Mouse (Mus musculus) liver, postnatal 0 days (tissue): ENCODE data around the gene Mybpc3. TPM values are rescaled to one million over a fixed set of nuclear protein-coding genes. Genes with fewer than 3 reads are reported as not detected.

Source experiments
- ATAC-seq: fragments of 200-750 bp; cut with Nextera tagmentation; 2 replicates; pipeline ENCODE4 v1.8.0; 2017; ENCODE audit warnings: mild to moderate bottlenecking, moderate library complexity
- DNase-seq: peaks from one replicate; pipeline ENCODE4 v3.0.0-alpha.2; 2016
- H3K27ac ChIP-seq: fragments of 300-500 bp; sonication (generic); 2 replicates; pipeline ENCODE4 v1.5.1; 2014; ENCODE audit warnings: antibody characterized with exemption, moderate library complexity, mild to moderate bottlenecking, low read depth
- H3K27me3 ChIP-seq: fragments of 300-500 bp; sonication (generic); 2 replicates; pipeline ENCODE4 v1.6.1; 2014; ENCODE audit warnings: low read length, control low read depth, mixed read lengths; ENCODE audit not compliant: insufficient read depth
- H3K36me3 ChIP-seq: fragments of 300-500 bp; sonication (generic); replicated peaks from 2 replicates; pipeline ENCODE4 v1.6.1; 2014; ENCODE audit warnings: mild to moderate bottlenecking, control low read depth, low read length, moderate library complexity, mixed read lengths; ENCODE audit not compliant: insufficient read depth
- H3K4me1 ChIP-seq: fragments of 300-500 bp; sonication (generic); 2 replicates; pipeline ENCODE4 v1.6.1; 2014; ENCODE audit warnings: antibody characterized with exemption, mild to moderate bottlenecking, control low read depth; ENCODE audit not compliant: insufficient read depth
- H3K4me2 ChIP-seq: fragments of 300-500 bp; sonication (generic); 2 replicates; pipeline ENCODE4 v1.6.1; 2014; ENCODE audit warnings: low read depth, mild to moderate bottlenecking, low read length, moderate library complexity, mixed read lengths
- H3K4me3 ChIP-seq: fragments of 300-500 bp; sonication (generic); 2 replicates; pipeline ENCODE4 v1.5.1; 2014; ENCODE audit warnings: low read depth, low read length
- H3K9ac ChIP-seq: fragments of 300-500 bp; sonication (generic); replicated peaks from 2 replicates; pipeline ENCODE4 v1.6.1; 2014; ENCODE audit warnings: mild to moderate bottlenecking, moderate library complexity
- H3K9me3 ChIP-seq: fragments of 300-500 bp; sonication (generic); 2 replicates; pipeline ENCODE4 v1.6.1; 2016; ENCODE audit warnings: mild to moderate bottlenecking, control low read depth, low read length, mixed read lengths
- CTCF ChIP-seq: sonication (generic); IDR thresholded peaks from 2 replicates; pipeline ENCODE4 v1.5.1; 2016; ENCODE audit warnings: antibody characterized with exemption, low read depth
- EP300 ChIP-seq: IDR thresholded peaks from 2 replicates; pipeline ENCODE4 v1.6.1; 2016; ENCODE audit warnings: antibody characterized with exemption, low read depth, mild to moderate bottlenecking
- WGBS: fragments of 180-500 bp; shearing (Covaris S2); extraction: QIAGEN DNeasy Blood & Tissue Kit; methylation state at CpG from one replicate; pipeline ENCODE4 v1.1.7; 2014; ENCODE audit not compliant: insufficient replicate concordance; 5-methylcytosine and 5-hydroxymethylcytosine counted together
- polyA plus RNA-seq: library from polyadenylated mRNA; unstranded; fragments of >200 nt; fragmentation: Nextera tagmentation; extraction: Ambion mirVana; gene quantifications from 2 replicates; pipeline ENCODE4 v1.2.1, GENCODE M21; 2015

The Mybpc3 gene
- polyA plus RNA-seq, 1 experiment from 2014 or later, result 0.04 TPM

DNA sequence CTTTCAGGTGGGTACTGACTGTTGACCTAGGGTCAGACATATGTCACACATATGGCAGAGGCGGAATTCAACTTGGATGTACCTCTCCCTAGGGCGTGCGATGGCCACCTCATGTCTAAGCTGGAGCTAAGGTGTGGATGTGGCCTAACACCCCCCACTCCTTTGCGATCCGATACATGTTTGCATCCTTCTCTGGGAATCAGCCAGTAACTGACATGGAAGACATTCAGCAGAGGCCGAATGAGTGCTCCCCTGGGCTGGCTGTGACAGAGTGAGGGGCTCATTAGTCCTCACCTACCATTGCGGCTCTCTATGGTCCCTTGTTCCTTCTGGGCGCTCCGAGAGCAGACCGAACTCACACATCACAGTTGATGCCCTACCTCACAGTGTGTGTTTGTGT lies 46.9 kb upstream of the Mybpc3 start:
- 81% methylated on average over 10 of the region's 10 CpGs for WGBS
- H3K4me2 ChIP-seq, result peak overlapping the region; percentile 86
- H3K27me3 ChIP-seq, result no peaks in the 10 kb centered on the region
- H3K9ac ChIP-seq, result peak overlapping the region; percentile 79
- H3K9me3 ChIP-seq, result no peaks in the 10 kb centered on the region
- peak overlapping the region; percentile 78 for H3K27ac ChIP-seq
- H3K36me3 ChIP-seq, result no peaks in the 10 kb centered on the region; the same call in 1 of the 2 replicates
- ATAC-seq (no peak), DNase-seq (no peak)
- H3K4me3 ChIP-seq, result peak overlapping the region; percentile 76
- H3K4me1 ChIP-seq, result peaks cover 22% of the 10 kb centered on the region
- TF ChIP-seq EP300 (no peak), CTCF (no peak)

DNA sequence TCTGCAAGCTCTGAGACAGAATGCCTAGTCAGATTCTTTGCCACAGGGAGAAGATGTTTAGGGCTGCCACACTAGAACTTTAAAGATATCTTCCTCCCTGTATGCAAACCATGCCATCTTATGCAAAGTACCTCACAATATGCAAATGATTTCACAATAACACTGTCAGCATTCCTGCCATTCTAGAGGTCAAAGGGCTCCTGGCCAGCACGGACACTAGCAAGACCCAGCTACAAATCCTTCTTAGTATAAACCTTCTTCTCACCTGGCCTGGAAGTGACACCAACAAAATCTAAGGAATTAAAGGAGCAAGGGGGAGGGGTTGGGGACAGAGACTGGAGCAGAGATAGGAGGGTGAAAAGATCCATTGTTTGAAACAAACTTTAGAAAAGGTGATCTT lies 45.9 kb upstream of the Mybpc3 start:
- no peak for ATAC-seq
- no peak for TF ChIP-seq EP300
- no peak for TF ChIP-seq CTCF
- no peak for DNase-seq
- Histone ChIP-seq H3K4me1 (peaks cover 22% of the 10 kb centered on the region), H3K27ac (no peak overlapping the region), H3K9me3 (no peaks in the 10 kb centered on the region), H3K36me3 (no peaks in the 10 kb centered on the region), H3K9ac (no peak overlapping the region), H3K4me3 (no peak overlapping the region), H3K27me3 (no peaks in the 10 kb centered on the region), H3K4me2 (no peak overlapping the region)
- 48% methylated on average over 1 of the region's 1 CpGs for WGBS

DNA sequence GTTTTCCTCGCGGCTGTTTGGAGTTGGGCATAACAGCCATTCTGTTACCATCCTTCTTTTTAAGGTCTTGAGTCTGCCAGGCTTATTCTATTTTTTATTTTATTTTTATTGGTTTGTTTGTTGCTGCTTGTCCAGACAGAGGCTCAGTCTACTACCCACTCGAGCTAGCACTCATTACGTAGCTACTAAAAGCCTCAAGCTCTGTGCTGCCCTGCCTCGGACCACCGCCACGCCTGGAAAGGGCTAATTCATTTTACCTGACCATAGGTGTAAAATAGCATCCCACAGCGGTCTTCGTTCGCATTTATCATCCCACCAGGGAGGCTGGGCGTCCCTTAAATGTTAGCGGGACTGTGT lies 40.0 kb upstream of the Mybpc3 start:
- Histone ChIP-seq H3K27ac (peak overlapping the region; percentile 64; the same call in 1 of the 2 replicates), H3K4me1 (peaks cover 14% of the 10 kb centered on the region), H3K4me3 (peak overlapping the region; percentile 50; the same call in 1 of the 2 replicates), H3K27me3 (no peaks in the 10 kb centered on the region), H3K4me2 (peak overlapping the region; percentile 89), H3K9ac (no peak overlapping the region), H3K36me3 (no peaks in the 10 kb centered on the region), H3K9me3 (no peaks in the 10 kb centered on the region)
- ATAC-seq (no peak), DNase-seq (no peak)
- TF ChIP-seq EP300 (no peak), CTCF (no peak)
- 28% methylated on average over 12 of the region's 12 CpGs for WGBS

DNA sequence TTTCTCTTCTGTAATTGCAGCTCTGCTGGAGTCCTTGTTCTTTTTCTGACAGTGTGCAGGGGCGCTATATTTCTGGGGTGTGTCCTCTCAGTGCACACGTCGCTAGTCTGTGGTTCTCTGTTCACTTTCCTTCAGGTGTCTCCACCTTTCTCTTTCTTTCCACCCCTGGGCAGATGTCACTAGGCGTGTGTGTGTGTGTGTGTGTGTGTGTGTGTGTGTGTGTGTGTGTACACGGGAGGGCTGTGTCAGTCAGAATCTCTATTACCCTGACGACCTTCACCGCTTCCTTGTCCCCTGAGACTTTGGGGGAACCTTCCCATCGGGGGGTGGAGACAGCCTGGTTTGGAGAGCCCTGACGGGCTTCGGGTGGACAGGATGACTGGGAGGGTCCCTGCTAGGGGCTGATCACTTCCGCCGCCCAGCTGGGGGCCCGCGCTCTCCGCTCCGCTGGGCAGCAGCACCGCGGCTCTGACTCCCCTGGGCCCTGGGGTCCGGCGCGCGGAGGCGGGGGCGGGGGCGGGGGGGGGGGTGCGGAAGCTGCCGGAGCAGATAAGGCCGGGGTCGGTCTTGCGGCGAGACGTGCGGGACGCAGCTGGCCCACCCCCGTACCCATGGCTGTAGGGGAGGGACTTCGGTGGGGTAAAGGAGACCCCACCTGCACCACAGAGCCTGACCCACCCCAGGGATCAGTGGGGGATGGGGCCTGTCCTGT lies 39.5 kb upstream of the Mybpc3 start:
- no peak for DNase-seq
- no peaks in the 10 kb centered on the region for H3K36me3 ChIP-seq
- H3K27ac ChIP-seq, result peak overlapping the region; percentile 64
- H3K9me3 ChIP-seq, result no peaks in the 10 kb centered on the region
- H3K4me2 ChIP-seq, result peak overlapping the region; percentile 89
- whole genome bisulfite sequencing, result 1% methylated on average over 29 of the region's 36 CpGs
- peak; percentile 17; the same call in 1 of the 2 replicates for ATAC-seq
- H3K9ac ChIP-seq, result peak overlapping the region; percentile 73
- peak overlapping the region; percentile 50 for H3K4me3 ChIP-seq
- H3K4me1 ChIP-seq, result peaks cover 16% of the 10 kb centered on the region
- H3K27me3 ChIP-seq, result no peaks in the 10 kb centered on the region
- TF ChIP-seq EP300, result no peak
- no peak for TF ChIP-seq CTCF

DNA sequence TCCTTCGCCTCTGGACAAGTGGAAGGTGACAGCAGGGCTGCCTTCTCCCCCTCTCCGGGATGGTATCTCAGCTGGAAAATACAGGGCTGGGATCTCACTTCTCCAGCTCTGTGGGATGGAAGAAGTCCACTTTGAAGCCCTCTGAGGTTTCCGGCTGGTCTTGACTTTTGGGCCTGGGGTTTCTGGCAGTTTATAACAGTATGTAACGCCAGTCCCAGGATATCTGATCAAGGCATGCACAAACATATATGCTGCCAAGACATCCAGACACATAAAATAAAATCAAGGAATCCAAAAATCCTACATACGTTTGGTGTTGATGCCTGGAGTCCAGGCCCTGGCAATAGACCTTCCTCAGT lies 38.9 kb upstream of the Mybpc3 start:
- ATAC-seq (no peak), DNase-seq (no peak)
- H3K4me3 ChIP-seq, result peak overlapping the region; percentile 50
- H3K4me2 ChIP-seq, result peak overlapping the region; percentile 89
- peaks cover 16% of the 10 kb centered on the region for H3K4me1 ChIP-seq
- no peaks in the 10 kb centered on the region for H3K36me3 ChIP-seq
- peak overlapping the region; percentile 73 for H3K9ac ChIP-seq
- no peaks in the 10 kb centered on the region for H3K27me3 ChIP-seq
- 27% methylated on average over 5 of the region's 5 CpGs for WGBS
- no peaks in the 10 kb centered on the region for H3K9me3 ChIP-seq
- TF ChIP-seq EP300 (no peak), CTCF (no peak)
- peak overlapping the region; percentile 64 for H3K27ac ChIP-seq

DNA sequence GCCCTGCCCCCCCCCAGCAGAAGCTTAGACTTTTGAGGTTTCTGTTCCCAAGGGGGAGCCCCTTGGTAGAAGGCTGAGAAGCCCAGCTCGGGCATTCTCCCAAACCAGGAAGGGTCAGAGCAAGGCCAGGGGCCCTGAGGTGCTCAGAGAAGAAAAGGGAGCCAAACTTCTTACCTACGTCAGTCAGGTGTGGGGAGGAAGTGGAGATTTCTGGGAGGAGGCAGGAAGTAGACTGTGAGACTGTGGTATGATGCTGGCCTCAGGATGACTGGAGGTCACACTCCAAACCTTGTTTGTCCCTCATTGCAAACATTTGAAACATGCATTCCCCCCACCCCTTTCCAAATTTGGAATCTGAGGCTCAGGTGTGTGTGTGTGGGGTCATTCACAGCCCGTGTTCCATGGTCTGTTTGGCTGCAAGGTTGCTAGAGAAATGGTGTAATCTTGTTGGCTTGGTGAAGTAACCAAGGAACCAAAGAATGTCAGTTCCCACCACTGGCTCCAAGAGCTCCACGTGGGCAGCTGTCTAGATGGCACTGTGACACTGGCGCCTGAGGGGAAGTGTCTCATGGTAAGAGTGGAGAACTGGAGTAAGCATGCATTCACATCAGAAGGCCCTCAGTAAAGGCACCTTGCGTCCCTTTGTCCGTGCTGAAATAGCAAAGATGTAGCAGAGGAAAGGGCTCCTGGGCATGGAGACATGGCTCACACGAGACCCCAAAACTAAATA lies 37.0 kb upstream of the Mybpc3 start:
- TF ChIP-seq CTCF (no peak), EP300 (no peak)
- WGBS, result 47% methylated on average over 8 of the region's 8 CpGs
- Histone ChIP-seq H3K9ac (no peak overlapping the region), H3K27ac (peak overlapping the region; percentile 49; the same call in 1 of the 2 replicates), H3K4me1 (peaks cover 16% of the 10 kb centered on the region), H3K27me3 (no peaks in the 10 kb centered on the region), H3K4me3 (no peak overlapping the region), H3K9me3 (no peaks in the 10 kb centered on the region), H3K36me3 (no peaks in the 10 kb centered on the region), H3K4me2 (no peak overlapping the region; the same call in 1 of the 2 replicates)
- no peak for DNase-seq
- no peak for ATAC-seq
